Mouse (Mus musculus): ENCODE data around the gene Prr11. TPM values are rescaled to one million over a fixed set of nuclear protein-coding genes. Genes with fewer than 3 reads are reported as not detected.

Prr11 gene
- 5.9 and 6.9 TPM in 2 replicates for polyA plus RNA-seq (2012; rRNA removed)

GRCm38 (mm10) chr11:87108409-87108754 lies at the start of gene Prr11:
Gene Prr11, minus strand, starts transcription at chr11:87108708.
- no peak for DNase-seq
- TF ChIP-seq CTCF (IDR thresholded peaks at IDR 0.05; ENCODE audit: borderline replicate concordance, control insufficient read depth, extremely low read depth, insufficient read depth, low read length, poor library complexity) (no peak), POLR2A (IDR thresholded peaks at IDR 0.05; ENCODE audit: control insufficient read depth, extremely low read depth, insufficient read depth, low read length, poor library complexity) (no peak)

GRCm38 (mm10) chr11:87158012-87158411 lies 49.5 kb upstream of the Prr11 start:
- TF ChIP-seq POLR2A (IDR thresholded peaks at IDR 0.05; ENCODE audit: control insufficient read depth, extremely low read depth, insufficient read depth, low read length, poor library complexity) (no peak), CTCF (IDR thresholded peaks at IDR 0.05; ENCODE audit: borderline replicate concordance, control insufficient read depth, extremely low read depth, insufficient read depth, low read length, poor library complexity) (no peak)
- H3K36me3 ChIP-seq (ENCODE audit: control insufficient read depth, insufficient read depth, low read length), result no peaks in the 10 kb centered on the region
- no peaks in the 10 kb centered on the region for H3K27me3 ChIP-seq (ENCODE audit: control insufficient read depth, insufficient read depth, low read length)
- DNase-seq, result no peak
- WGBS, result 92% methylated on average over 2 of the region's 2 CpGs
- H3K27ac ChIP-seq (ENCODE audit: control insufficient read depth, insufficient read depth, low read length), result no peak overlapping the region
- no peak overlapping the region for H3K4me3 ChIP-seq (ENCODE audit: control insufficient read depth, insufficient read depth, low read length)
- no peaks in the 10 kb centered on the region for H3K4me1 ChIP-seq (replicated peaks; ENCODE audit: control insufficient read depth, insufficient read depth, low read length)

More at GRCm38 (mm10) chr11:87108409-87108754, at the start of gene Prr11:
- WGBS, result under 1% methylated on average over 14 of the region's 14 CpGs
- peaks cover 9% of the 10 kb centered on the region; the same call in 1 of the 2 replicates for H3K36me3 ChIP-seq (ENCODE audit: control insufficient read depth, insufficient read depth, low read length)
- H3K4me1 ChIP-seq (replicated peaks; ENCODE audit: control insufficient read depth, insufficient read depth, low read length), result 0 out of 2 replicates have a peak, but pooled peaks cover 2% of the 10 kb centered on the region
- peak within 1 kb of the TSS; percentile 69 for H3K4me3 ChIP-seq (ENCODE audit: control insufficient read depth, insufficient read depth, low read length)
- peak within 1 kb of the TSS; percentile 75 for H3K27ac ChIP-seq (ENCODE audit: control insufficient read depth, insufficient read depth, low read length)
- H3K27me3 ChIP-seq (ENCODE audit: control insufficient read depth, insufficient read depth, low read length), result no peaks in the 10 kb centered on the region

GRCm38 (mm10) chr11:87136233-87136632 lies 27.7 kb upstream of the Prr11 start:
- Histone ChIP-seq H3K27me3 (ENCODE audit: control insufficient read depth, insufficient read depth, low read length) (no peaks in the 10 kb centered on the region), H3K27ac (ENCODE audit: control insufficient read depth, insufficient read depth, low read length) (no peak overlapping the region), H3K36me3 (ENCODE audit: control insufficient read depth, insufficient read depth, low read length) (no peaks in the 10 kb centered on the region), H3K4me1 (replicated peaks; ENCODE audit: control insufficient read depth, insufficient read depth, low read length) (no peaks in the 10 kb centered on the region), H3K4me3 (ENCODE audit: control insufficient read depth, insufficient read depth, low read length) (no peak overlapping the region)
- DNase-seq, result no peak
- 92% methylated on average over 4 of the region's 4 CpGs for WGBS
- TF ChIP-seq CTCF (IDR thresholded peaks at IDR 0.05; ENCODE audit: borderline replicate concordance, control insufficient read depth, extremely low read depth, insufficient read depth, low read length, poor library complexity) (no peak), POLR2A (IDR thresholded peaks at IDR 0.05; ENCODE audit: control insufficient read depth, extremely low read depth, insufficient read depth, low read length, poor library complexity) (no peak)

GRCm38 (mm10) chr11:87126824-87127816 lies 18.6 kb upstream of the Prr11 start, which contains the start of gene Trim37:
Gene Trim37, plus strand, starts transcription at chr11:87127077.
- Histone ChIP-seq H3K27ac (ENCODE audit: control insufficient read depth, insufficient read depth, low read length) (peak within 1 kb of the TSS; percentile 11), H3K27me3 (ENCODE audit: control insufficient read depth, insufficient read depth, low read length) (no peaks in the 10 kb centered on the region), H3K4me1 (replicated peaks; ENCODE audit: control insufficient read depth, insufficient read depth, low read length) (0 out of 2 replicates have a peak, but pooled peaks cover 2% of the 10 kb centered on the region), H3K36me3 (ENCODE audit: control insufficient read depth, insufficient read depth, low read length) (peaks cover 14% of the 10 kb centered on the region), H3K4me3 (ENCODE audit: control insufficient read depth, insufficient read depth, low read length) (peak within 1 kb of the TSS; percentile 77)
- WGBS, result under 1% methylated on average over 103 of the region's 105 CpGs
- TF ChIP-seq CTCF (IDR thresholded peaks at IDR 0.05; ENCODE audit: borderline replicate concordance, control insufficient read depth, extremely low read depth, insufficient read depth, low read length, poor library complexity) (peak; percentile 49; the same call in 1 of the 2 replicates), POLR2A (IDR thresholded peaks at IDR 0.05; ENCODE audit: control insufficient read depth, extremely low read depth, insufficient read depth, low read length, poor library complexity) (no peak)
- peak; percentile 81 for DNase-seq

- no peak for TF ChIP-seq CTCF (IDR thresholded peaks at IDR 0.05; ENCODE audit: borderline replicate concordance, control insufficient read depth, extremely low read depth, insufficient read depth, low read length, poor library complexity)
- no peak for TF ChIP-seq POLR2A (IDR thresholded peaks at IDR 0.05; ENCODE audit: control insufficient read depth, extremely low read depth, insufficient read depth, low read length, poor library complexity)
- peaks cover 20% of the 10 kb centered on the region for H3K36me3 ChIP-seq (ENCODE audit: control insufficient read depth, insufficient read depth, low read length)
- no peak for DNase-seq
- H3K4me1 ChIP-seq (replicated peaks; ENCODE audit: control insufficient read depth, insufficient read depth, low read length), result 0 out of 2 replicates have a peak, but pooled peaks cover 2% of the 10 kb centered on the region
- WGBS, result 7% methylated on average over 12 of the region's 12 CpGs
- H3K4me3 ChIP-seq (ENCODE audit: control insufficient read depth, insufficient read depth, low read length), result peak overlapping the region; percentile 77
- H3K27ac ChIP-seq (ENCODE audit: control insufficient read depth, insufficient read depth, low read length), result no peak overlapping the region; the same call in 1 of the 2 replicates
- no peaks in the 10 kb centered on the region for H3K27me3 ChIP-seq (ENCODE audit: control insufficient read depth, insufficient read depth, low read length)
These were observed 17.8 kb upstream of the Prr11 start for GRCm38 (mm10) chr11:87126281-87126823.

- no peak overlapping the region for H3K27ac ChIP-seq (ENCODE audit: control insufficient read depth, insufficient read depth, low read length)
- H3K4me3 ChIP-seq (ENCODE audit: control insufficient read depth, insufficient read depth, low read length), result no peak overlapping the region
- H3K4me1 ChIP-seq (replicated peaks; ENCODE audit: control insufficient read depth, insufficient read depth, low read length), result 0 out of 2 replicates have a peak, but pooled peaks cover 2% of the 10 kb centered on the region
- TF ChIP-seq POLR2A (IDR thresholded peaks at IDR 0.05; ENCODE audit: control insufficient read depth, extremely low read depth, insufficient read depth, low read length, poor library complexity), result no peak
- TF ChIP-seq CTCF (IDR thresholded peaks at IDR 0.05; ENCODE audit: borderline replicate concordance, control insufficient read depth, extremely low read depth, insufficient read depth, low read length, poor library complexity), result no peak
- peaks cover 22% of the 10 kb centered on the region for H3K36me3 ChIP-seq (ENCODE audit: control insufficient read depth, insufficient read depth, low read length)
- no peak for DNase-seq
- no peaks in the 10 kb centered on the region for H3K27me3 ChIP-seq (ENCODE audit: control insufficient read depth, insufficient read depth, low read length)
- 84% methylated on average over 4 of the region's 4 CpGs for WGBS
These were observed 17.1 kb upstream of the Prr11 start for GRCm38 (mm10) chr11:87125562-87125961.
